Mouse (Mus musculus) embryonic facial prominence, embryonic 12.5 days (tissue): ENCODE measurements around the gene Gpr176. TPM values are rescaled to one million over a fixed set of nuclear protein-coding genes. Genes with fewer than 3 reads are reported as not detected.
"Not testable (repeated sequence)": the region's sequence is repeated elsewhere in the genome, so short reads cannot be mapped to it uniquely, and the experiment has no call there.

Experiments
- ATAC-seq: fragments of 200-750 bp; cut with Nextera tagmentation; 2 replicates; pipeline ENCODE4 v1.8.0; 2017; ENCODE audit not compliant: insufficient number of reproducible peaks, insufficient read depth, low FRiP score, low TSS enrichment
- H3K27ac ChIP-seq: fragments of 300-500 bp; sonication (generic); 2 replicates; pipeline ENCODE4 v1.5.1; 2016; ENCODE audit warnings: mild to moderate bottlenecking
- H3K27me3 ChIP-seq: fragments of 300-500 bp; sonication (generic); 2 replicates; pipeline ENCODE4 v1.6.1; 2016; ENCODE audit warnings: mild to moderate bottlenecking, moderate library complexity
- H3K36me3 ChIP-seq: fragments of 300-500 bp; sonication (generic); 2 replicates; pipeline ENCODE4 v1.6.1; 2016; ENCODE audit warnings: mild to moderate bottlenecking
- H3K4me1 ChIP-seq: fragments of 300-500 bp; sonication (generic); 2 replicates; pipeline ENCODE4 v1.6.1; 2016
- H3K4me2 ChIP-seq: fragments of 300-500 bp; sonication (generic); replicated peaks from 2 replicates; pipeline ENCODE4 v1.6.1; 2016; ENCODE audit warnings: mild to moderate bottlenecking, moderate library complexity
- H3K4me3 ChIP-seq: fragments of 300-500 bp; sonication (generic); 2 replicates; pipeline ENCODE4 v1.5.1; 2016; ENCODE audit warnings: mild to moderate bottlenecking
- H3K9ac ChIP-seq: fragments of 300-500 bp; sonication (generic); 2 replicates; pipeline ENCODE4 v1.6.1; 2016; ENCODE audit warnings: mild to moderate bottlenecking, moderate library complexity
- H3K9me3 ChIP-seq: fragments of 300-500 bp; sonication (generic); 2 replicates; pipeline ENCODE4 v1.6.1; 2016; ENCODE audit warnings: mild to moderate bottlenecking, moderate library complexity
- WGBS: fragments of 180-500 bp; shearing (Covaris S2); methylation state at CpG from one replicate; pipeline ENCODE4 v1.1.7; 2016; 5-methylcytosine and 5-hydroxymethylcytosine counted together
- polyA plus RNA-seq: library from polyadenylated mRNA; unstranded; fragments of >200 nt; fragmentation: Nextera tagmentation; extraction: Ambion mirVana; gene quantifications from 2 replicates; pipeline ENCODE4 v1.2.1, GENCODE M21; 2016

Gpr176 gene
- polyA plus RNA-seq, 1 experiment from 2014 or later: 0.41 TPM

- Histone ChIP-seq H3K9ac (no peak overlapping the region), H3K4me3 (no peak overlapping the region), H3K27ac (no peak overlapping the region), H3K4me1 (no peaks in the 10 kb centered on the region), H3K27me3 (no peaks in the 10 kb centered on the region), H3K9me3 (no peaks in the 10 kb centered on the region), H3K36me3 (no peaks in the 10 kb centered on the region), H3K4me2 (no peak overlapping the region)
- WGBS: 62% methylated on average over 7 of the region's 7 CpGs
- ATAC-seq: no peak
Measured at GRCm38 (mm10) chr2:118295505-118295904, 77.7 kb downstream of the Gpr176 start.

GRCm38 (mm10) chr2:118293583-118293982 is 79.6 kb downstream of the Gpr176 start:
- Histone ChIP-seq H3K27me3 (no peaks in the 10 kb centered on the region), H3K27ac (no peak overlapping the region), H3K4me2 (no peak overlapping the region), H3K4me1 (no peaks in the 10 kb centered on the region), H3K36me3 (no peaks in the 10 kb centered on the region), H3K4me3 (no peak overlapping the region), H3K9me3 (no peaks in the 10 kb centered on the region), H3K9ac (no peak overlapping the region)
- 88% methylated on average over 5 of the region's 5 CpGs for WGBS
- ATAC-seq: no peak

- ATAC-seq, H3K4me3 ChIP-seq, H3K9me3 ChIP-seq, H3K4me1 ChIP-seq, H3K27ac ChIP-seq, H3K4me2 ChIP-seq, H3K36me3 ChIP-seq, H3K9ac ChIP-seq, H3K27me3 ChIP-seq: not testable (repeated sequence)
- WGBS: 76% methylated on average over 7 of the region's 7 CpGs
Measured at GRCm38 (mm10) chr2:118289066-118289460, 84.2 kb downstream of the Gpr176 start.

GRCm38 (mm10) chr2:118288326-118289065 is 84.7 kb downstream of the Gpr176 start:
- Histone ChIP-seq H3K9ac (no peak overlapping the region), H3K9me3 (no peaks in the 10 kb centered on the region), H3K4me3 (no peak overlapping the region), H3K27ac (no peak overlapping the region), H3K27me3 (no peaks in the 10 kb centered on the region), H3K4me1 (no peaks in the 10 kb centered on the region), H3K36me3 (no peaks in the 10 kb centered on the region), H3K4me2 (no peak overlapping the region)
- ATAC-seq: no peak
- 81% methylated on average over 9 of the region's 9 CpGs for WGBS

GRCm38 (mm10) chr2:118287678-118288077 is 85.5 kb downstream of the Gpr176 start:
- no peaks in the 10 kb centered on the region for H3K36me3 ChIP-seq
- no peaks in the 10 kb centered on the region for H3K4me1 ChIP-seq
- no peak for ATAC-seq
- H3K4me2 ChIP-seq: no peak overlapping the region
- H3K9ac ChIP-seq: no peak overlapping the region
- WGBS: 89% methylated on average over 4 of the region's 4 CpGs
- no peaks in the 10 kb centered on the region for H3K9me3 ChIP-seq
- H3K27me3 ChIP-seq: no peaks in the 10 kb centered on the region
- H3K4me3 ChIP-seq: no peak overlapping the region
- H3K27ac ChIP-seq: no peak overlapping the region

- ATAC-seq: no peak
- no peaks in the 10 kb centered on the region for H3K27me3 ChIP-seq
- WGBS: 78% methylated on average over 3 of the region's 3 CpGs
- H3K9ac ChIP-seq: no peak overlapping the region
- no peaks in the 10 kb centered on the region for H3K9me3 ChIP-seq
- H3K4me2 ChIP-seq: no peak overlapping the region
- H3K27ac ChIP-seq: no peak overlapping the region
- H3K4me3 ChIP-seq: no peak overlapping the region
- H3K36me3 ChIP-seq: no peaks in the 10 kb centered on the region
- H3K4me1 ChIP-seq: no peaks in the 10 kb centered on the region
Measured at GRCm38 (mm10) chr2:118282467-118282866, 90.8 kb downstream of the Gpr176 start.

GRCm38 (mm10) chr2:118278249-118278648 is 95.0 kb downstream of the Gpr176 start:
- Histone ChIP-seq H3K9me3 (no peaks in the 10 kb centered on the region), H3K27me3 (no peaks in the 10 kb centered on the region), H3K4me3 (no peak overlapping the region), H3K4me1 (no peaks in the 10 kb centered on the region), H3K27ac (no peak overlapping the region), H3K4me2 (no peak overlapping the region), H3K36me3 (no peaks in the 10 kb centered on the region), H3K9ac (no peak overlapping the region)
- 90% methylated on average over 8 of the region's 8 CpGs for WGBS
- ATAC-seq: no peak

- 89% methylated on average over 10 of the region's 10 CpGs for WGBS
- no peak for ATAC-seq
Measured at GRCm38 (mm10) chr2:118271606-118272005, 101.6 kb downstream of the Gpr176 start.

GRCm38 (mm10) chr2:118270213-118270612 is 103.0 kb downstream of the Gpr176 start:
- no peak overlapping the region for H3K4me2 ChIP-seq
- H3K4me1 ChIP-seq: no peaks in the 10 kb centered on the region
- H3K9me3 ChIP-seq: 0 out of 2 replicates have a peak, but pooled peaks cover 3% of the 10 kb centered on the region
- H3K4me3 ChIP-seq: no peak overlapping the region
- H3K27me3 ChIP-seq: no peaks in the 10 kb centered on the region
- WGBS: 88% methylated on average over 14 of the region's 14 CpGs
- no peak overlapping the region for H3K27ac ChIP-seq
- H3K36me3 ChIP-seq: no peaks in the 10 kb centered on the region
- no peak overlapping the region for H3K9ac ChIP-seq
- ATAC-seq: no peak

More at GRCm38 (mm10) chr2:118271606-118272005, 101.6 kb downstream of the Gpr176 start:
- H3K9ac ChIP-seq: no peak overlapping the region
- no peak overlapping the region for H3K4me3 ChIP-seq
- H3K27me3 ChIP-seq: no peaks in the 10 kb centered on the region
- no peaks in the 10 kb centered on the region for H3K36me3 ChIP-seq
- no peak overlapping the region for H3K4me2 ChIP-seq
- no peak overlapping the region for H3K27ac ChIP-seq
- no peaks in the 10 kb centered on the region for H3K9me3 ChIP-seq
- no peaks in the 10 kb centered on the region for H3K4me1 ChIP-seq

GRCm38 (mm10) chr2:118263914-118264201 is 109.4 kb downstream of the Gpr176 start:
- no peaks in the 10 kb centered on the region for H3K4me1 ChIP-seq
- H3K27me3 ChIP-seq: no peaks in the 10 kb centered on the region
- no peak overlapping the region for H3K27ac ChIP-seq
- ATAC-seq: no peak
- H3K9me3 ChIP-seq: 0 out of 2 replicates have a peak, but pooled peaks cover 3% of the 10 kb centered on the region
- H3K36me3 ChIP-seq: no peaks in the 10 kb centered on the region
- no peak overlapping the region for H3K4me2 ChIP-seq
- no peak overlapping the region for H3K4me3 ChIP-seq
- H3K9ac ChIP-seq: no peak overlapping the region
- 46% methylated on average over 2 of the region's 2 CpGs for WGBS

- Histone ChIP-seq H3K4me1 (no peaks in the 10 kb centered on the region), H3K9ac (no peak overlapping the region)
- 22% methylated on average over 8 of the region's 8 CpGs for WGBS
Measured at GRCm38 (mm10) chr2:118263151-118263913, 109.9 kb downstream of the Gpr176 start.

GRCm38 (mm10) chr2:118262673-118263072 is 110.5 kb downstream of the Gpr176 start:
- no peak overlapping the region for H3K9ac ChIP-seq
- WGBS: 49% methylated on average over 8 of the region's 8 CpGs

More at GRCm38 (mm10) chr2:118263151-118263913, 109.9 kb downstream of the Gpr176 start:
- no peak overlapping the region for H3K27ac ChIP-seq
- H3K4me2 ChIP-seq: no peak overlapping the region
- no peaks in the 10 kb centered on the region for H3K27me3 ChIP-seq
- 0 out of 2 replicates have a peak, but pooled peaks cover 3% of the 10 kb centered on the region for H3K9me3 ChIP-seq
- H3K36me3 ChIP-seq: no peaks in the 10 kb centered on the region
- no peak overlapping the region for H3K4me3 ChIP-seq
- no peak for ATAC-seq

More at GRCm38 (mm10) chr2:118262673-118263072, 110.5 kb downstream of the Gpr176 start:
- no peak for ATAC-seq
- 0 out of 2 replicates have a peak, but pooled peaks cover 3% of the 10 kb centered on the region for H3K9me3 ChIP-seq
- no peak overlapping the region for H3K4me3 ChIP-seq
- no peaks in the 10 kb centered on the region for H3K27me3 ChIP-seq
- no peak overlapping the region for H3K27ac ChIP-seq
- H3K4me1 ChIP-seq: no peaks in the 10 kb centered on the region
- H3K36me3 ChIP-seq: no peaks in the 10 kb centered on the region
- H3K4me2 ChIP-seq: no peak overlapping the region
